ENCODE assay signal across 7 mouse cellular contexts in the genomic region with DNA sequence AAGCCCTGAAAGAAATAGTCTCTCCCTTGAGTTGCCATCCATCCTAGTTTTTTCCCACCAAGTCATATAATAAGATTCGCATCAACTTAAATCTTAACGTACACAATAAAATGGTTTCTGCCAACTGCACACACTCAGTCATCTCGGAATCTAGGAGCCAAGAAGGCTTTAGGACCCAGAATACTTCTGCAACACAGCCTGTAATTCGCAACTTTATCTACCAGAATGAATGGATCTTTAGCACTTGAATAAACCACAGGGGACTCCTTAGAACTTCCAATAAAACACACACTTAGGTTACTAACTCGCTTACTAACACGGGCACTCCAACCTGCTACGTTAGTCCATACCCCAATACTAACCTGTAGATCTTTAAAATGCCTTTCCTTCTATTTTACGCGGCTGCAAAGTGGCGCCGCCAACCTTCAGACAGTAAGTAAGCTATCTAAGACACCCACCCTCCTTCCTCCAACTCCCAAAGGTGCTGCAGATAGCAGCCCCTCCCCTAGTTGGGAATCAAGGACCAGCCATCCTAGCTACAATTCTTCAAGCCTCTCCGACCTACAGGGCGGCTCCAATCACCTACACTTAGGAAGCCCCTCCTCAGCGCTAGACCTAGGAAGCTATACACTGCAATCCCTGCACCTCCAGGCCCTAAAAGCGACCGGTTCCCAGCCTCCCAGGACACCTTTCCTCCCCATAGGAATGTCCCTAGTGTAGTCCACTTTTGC. TPM values are rescaled to one million over a fixed set of nuclear protein-coding genes. Genes with fewer than 3 reads are reported as not detected.
DNase-seq lines count a peak whose midpoint lies in the region; ATAC-seq and TF ChIP-seq lines count a peak whose summit lies in the region.

No protein-coding gene starts in this region.

- H3K36me3 ChIP-seq in neural tube, embryonic 11.5 days (ENCODE audit: control insufficient read depth, insufficient read depth, low read length) = no peaks in the 10 kb centered on the region
- H3K36me3 ChIP-seq in forebrain, embryonic 11.5 days (ENCODE audit: control insufficient read depth, insufficient read depth, low read length) = no peaks in the 10 kb centered on the region
- H3K36me3 ChIP-seq in intestine, postnatal 0 days (ENCODE audit: control insufficient read depth, insufficient read depth) = no peaks in the 10 kb centered on the region

- 2% methylated on average over 16 of the region's 16 CpGs for WGBS in neural tube, embryonic 11.5 days
- 2% methylated on average over 16 of the region's 16 CpGs for WGBS in forebrain, embryonic 11.5 days
- under 1% methylated on average over 16 of the region's 16 CpGs for WGBS in intestine, postnatal 0 days

- no peak for TF ChIP-seq CTCF in bone marrow macrophage, adult 2 months (IDR thresholded peaks at IDR 0.05; ENCODE audit: low read depth, low read length)
- TF ChIP-seq CTCF in intestine, postnatal 0 days (IDR thresholded peaks at IDR 0.05; ENCODE audit: low read depth) = no peak

- peak; percentile 45; the same call in 1 of the 2 replicates for ATAC-seq in neural tube, embryonic 11.5 days (ENCODE audit: insufficient read depth, low FRiP score, low TSS enrichment)
- peak; percentile 71 for ATAC-seq in forebrain, embryonic 11.5 days (replicated peaks; ENCODE audit: low FRiP score)
- ATAC-seq in intestine, postnatal 0 days = peak; percentile 58

- peak overlapping the region; percentile 86 for H3K4me2 ChIP-seq in neural tube, embryonic 11.5 days (ENCODE audit: low read depth)
- H3K4me2 ChIP-seq in forebrain, embryonic 11.5 days (ENCODE audit: low read depth, low read length, severe bottlenecking) = peak overlapping the region; percentile 87
- H3K4me2 ChIP-seq in intestine, postnatal 0 days (replicated peaks; ENCODE audit: low read depth) = peak overlapping the region; percentile 75

- TF ChIP-seq POLR2A in bone marrow macrophage, adult 2 months (IDR thresholded peaks at IDR 0.05; ENCODE audit: borderline replicate concordance, low read depth, low read length) = no peak

- peak overlapping the region; percentile 99 for H3K9ac ChIP-seq in neural tube, embryonic 11.5 days (ENCODE audit: low read length)
- H3K9ac ChIP-seq in forebrain, embryonic 11.5 days (ENCODE audit: low read length) = peak overlapping the region; percentile 98
- peak overlapping the region; percentile 94 for H3K9ac ChIP-seq in intestine, postnatal 0 days (ENCODE audit: low read depth, low read length)

- H3K27me3 ChIP-seq in neural tube, embryonic 11.5 days (ENCODE audit: control insufficient read depth, insufficient read depth, low read length) = no peaks in the 10 kb centered on the region
- H3K27me3 ChIP-seq in forebrain, embryonic 11.5 days (ENCODE audit: control insufficient read depth, insufficient read depth, low read length) = no peaks in the 10 kb centered on the region
- H3K27me3 ChIP-seq in intestine, postnatal 0 days (replicated peaks; ENCODE audit: control insufficient read depth, insufficient read depth, low read length) = no peaks in the 10 kb centered on the region

- H3K9me3 ChIP-seq in neural tube, embryonic 11.5 days (ENCODE audit: control insufficient read depth, low read length) = no peaks in the 10 kb centered on the region
- H3K9me3 ChIP-seq in forebrain, embryonic 11.5 days (ENCODE audit: control insufficient read depth, low read length) = no peaks in the 10 kb centered on the region
- no peaks in the 10 kb centered on the region for H3K9me3 ChIP-seq in intestine, postnatal 0 days (ENCODE audit: control insufficient read depth)

- peaks cover 8% of the 10 kb centered on the region for H3K4me1 ChIP-seq in neural tube, embryonic 11.5 days (ENCODE audit: control insufficient read depth, insufficient read depth, low read length)
- H3K4me1 ChIP-seq in bone marrow macrophage, adult 2 months (ENCODE audit: control insufficient read depth, insufficient read depth, low read length) = peaks cover 11% of the 10 kb centered on the region
- H3K4me1 ChIP-seq in forebrain, embryonic 11.5 days (replicated peaks; ENCODE audit: control insufficient read depth, insufficient read depth, low read length) = peaks cover 5% of the 10 kb centered on the region; the same call in 1 of the 2 replicates
- no peaks in the 10 kb centered on the region for H3K4me1 ChIP-seq in intestine, postnatal 0 days (replicated peaks; ENCODE audit: control insufficient read depth, insufficient read depth, low read length)

- DNase-seq in neural tube, embryonic 11.5 days (ENCODE audit: low spot score) = peak; percentile 56
- no peak for DNase-seq in neural tube, embryonic 10.5 days (ENCODE audit: extremely low spot score, low spot score)
- DNase-seq in forebrain, embryonic 11.5 days (ENCODE audit: low spot score) = peak; percentile 66
- peak; percentile 40 for DNase-seq in mesoderm, embryonic 11.5 days (ENCODE audit: low read depth, low spot score)
- peak; percentile 42 for DNase-seq in thymus, postnatal 25 days

- peak overlapping the region; percentile 81 for H3K4me3 ChIP-seq in neural tube, embryonic 11.5 days (ENCODE audit: low read depth, low read length)
- H3K4me3 ChIP-seq in bone marrow macrophage, adult 2 months (ENCODE audit: insufficient read depth, low read length) = peak overlapping the region; percentile 71
- peak overlapping the region; percentile 85 for H3K4me3 ChIP-seq in forebrain, embryonic 11.5 days (ENCODE audit: low read depth, low read length)
- peak overlapping the region; percentile 89 for H3K4me3 ChIP-seq in intestine, postnatal 0 days (ENCODE audit: low read depth, low read length)

- H3K27ac ChIP-seq in neural tube, embryonic 11.5 days (ENCODE audit: low read depth, low read length) = peak overlapping the region; percentile 92
- H3K27ac ChIP-seq in bone marrow macrophage, adult 2 months (ENCODE audit: insufficient read depth, low read depth, low read length) = no peak overlapping the region
- peak overlapping the region; percentile 80 for H3K27ac ChIP-seq in forebrain, embryonic 11.5 days (ENCODE audit: low read depth, low read length)
- H3K27ac ChIP-seq in intestine, postnatal 0 days (ENCODE audit: low read depth, low read length) = peak overlapping the region; percentile 83

RNA-seq across cellular contexts. Expression of a gene that starts 1.0 kb away (rescaled TPM):
- polyA plus RNA-seq in neural tube, embryonic 11.5 days (2014; fragmentation: Nextera tagmentation; extraction: Ambion mirVana) = 42.7 and 53.7 TPM in 2 replicates
- polyA plus RNA-seq in bone marrow macrophage, adult 2 months (2012; ENCODE audit: insufficient read depth, insufficient read length, missing spikeins) = 36.0 and 40.9 TPM in 2 replicates
- polyA plus RNA-seq in forebrain, embryonic 11.5 days (2014; fragmentation: Nextera tagmentation; extraction: Ambion mirVana) = 48.7 and 58.8 TPM in 2 replicates
- 17.3 and 19.0 TPM in 2 replicates for polyA plus RNA-seq in intestine, postnatal 0 days (2015; fragmentation: Nextera tagmentation; extraction: Ambion mirVana)

RNA-seq across cellular contexts. Expression of a gene that starts 1.0 kb away (rescaled TPM):
- 48.1 and 50.9 TPM in 2 replicates for polyA plus RNA-seq in neural tube, embryonic 11.5 days (2014; fragmentation: Nextera tagmentation; extraction: Ambion mirVana)
- polyA plus RNA-seq in bone marrow macrophage, adult 2 months (2012; ENCODE audit: insufficient read depth, insufficient read length, missing spikeins) = 12.2 and 14.0 TPM in 2 replicates
- polyA plus RNA-seq in forebrain, embryonic 11.5 days (2014; fragmentation: Nextera tagmentation; extraction: Ambion mirVana) = 45.7 and 47.6 TPM in 2 replicates
- polyA plus RNA-seq in intestine, postnatal 0 days (2015; fragmentation: Nextera tagmentation; extraction: Ambion mirVana) = 8.6 and 9.3 TPM in 2 replicates

RNA-seq across cellular contexts. Expression of a gene that starts 16.1 kb away (rescaled TPM):
- 23.2 and 28.5 TPM in 2 replicates for polyA plus RNA-seq in neural tube, embryonic 11.5 days (2014; fragmentation: Nextera tagmentation; extraction: Ambion mirVana)
- polyA plus RNA-seq in bone marrow macrophage, adult 2 months (2012; ENCODE audit: insufficient read depth, insufficient read length, missing spikeins) = 9.0 and 12.0 TPM in 2 replicates
- polyA plus RNA-seq in forebrain, embryonic 11.5 days (2014; fragmentation: Nextera tagmentation; extraction: Ambion mirVana) = 18.8 and 20.8 TPM in 2 replicates
- polyA plus RNA-seq in intestine, postnatal 0 days (2015; fragmentation: Nextera tagmentation; extraction: Ambion mirVana) = 1.5 TPM in 2 replicates

RNA-seq across cellular contexts. Expression of a gene that starts 33.0 kb away (rescaled TPM):
- 366 and 379 TPM in 2 replicates for polyA plus RNA-seq in neural tube, embryonic 11.5 days (2014; fragmentation: Nextera tagmentation; extraction: Ambion mirVana)
- 115 and 116 TPM in 2 replicates for polyA plus RNA-seq in bone marrow macrophage, adult 2 months (2012; ENCODE audit: insufficient read depth, insufficient read length, missing spikeins)
- polyA plus RNA-seq in forebrain, embryonic 11.5 days (2014; fragmentation: Nextera tagmentation; extraction: Ambion mirVana) = 345 and 347 TPM in 2 replicates
- 424 and 433 TPM in 2 replicates for polyA plus RNA-seq in intestine, postnatal 0 days (2015; fragmentation: Nextera tagmentation; extraction: Ambion mirVana)

RNA-seq across cellular contexts. Expression of a gene that starts 33.2 kb away (rescaled TPM):
- 34.4 and 38.0 TPM in 2 replicates for polyA plus RNA-seq in neural tube, embryonic 11.5 days (2014; fragmentation: Nextera tagmentation; extraction: Ambion mirVana)
- polyA plus RNA-seq in bone marrow macrophage, adult 2 months (2012; ENCODE audit: insufficient read depth, insufficient read length, missing spikeins) = 42.4 and 43.4 TPM in 2 replicates
- 37.2 and 38.3 TPM in 2 replicates for polyA plus RNA-seq in forebrain, embryonic 11.5 days (2014; fragmentation: Nextera tagmentation; extraction: Ambion mirVana)
- polyA plus RNA-seq in intestine, postnatal 0 days (2015; fragmentation: Nextera tagmentation; extraction: Ambion mirVana) = 41.1 and 44.8 TPM in 2 replicates
